Mouse (Mus musculus): ENCODE results near the gene Sh2d2a. TPM values are rescaled to one million over a fixed set of nuclear protein-coding genes. Genes with fewer than 3 reads are reported as not detected.
"Not testable (repeated sequence)": the region's sequence is repeated elsewhere in the genome, so short reads cannot be mapped to it uniquely, and the experiment has no call there.

Gene Sh2d2a
- polyA plus RNA-seq, 1 experiment, result 0.01 TPM

- Histone ChIP-seq H3K27me3 (ENCODE audit: control insufficient read depth, insufficient read depth, insufficient read length) (peaks cover 73% of the 10 kb centered on the region), H3K79me3 (ENCODE audit: low read depth) (no peaks in the 10 kb centered on the region), H3ac (ENCODE audit: control insufficient read depth, insufficient read length, low read depth) (no peak overlapping the region), H3K79me2 (ENCODE audit: control insufficient read depth, insufficient read depth) (no peaks in the 10 kb centered on the region), H3K4me3 (ENCODE audit: insufficient read depth, poor library complexity, severe bottlenecking) (no peak overlapping the region), H3K36me3 (ENCODE audit: control insufficient read depth, insufficient read depth) (no peaks in the 10 kb centered on the region)
- TF ChIP-seq CEBPB (IDR thresholded peaks at IDR 0.05; ENCODE audit: low read depth) (no peak), MYOG (IDR thresholded peaks at IDR 0.05; ENCODE audit: control insufficient read depth, extremely low read depth, insufficient read length) (no peak), MYOD1 (IDR thresholded peaks at IDR 0.05; ENCODE audit: control insufficient read depth, insufficient read length, low read depth) (no peak), USF1 (IDR thresholded peaks at IDR 0.05; ENCODE audit: low read depth) (no peak), MAX (IDR thresholded peaks at IDR 0.05) (no peak), CTCF (IDR thresholded peaks at IDR 0.05; ENCODE audit: control insufficient read depth, insufficient read depth, insufficient read length) (no peak), FOSL1 (IDR thresholded peaks at IDR 0.05; ENCODE audit: insufficient read depth, low read length, poor library complexity, severe bottlenecking) (no peak)
Measured at GRCm38 (mm10) chr3:87812413-87812812, 34.1 kb upstream of the Sh2d2a start.

DNA sequence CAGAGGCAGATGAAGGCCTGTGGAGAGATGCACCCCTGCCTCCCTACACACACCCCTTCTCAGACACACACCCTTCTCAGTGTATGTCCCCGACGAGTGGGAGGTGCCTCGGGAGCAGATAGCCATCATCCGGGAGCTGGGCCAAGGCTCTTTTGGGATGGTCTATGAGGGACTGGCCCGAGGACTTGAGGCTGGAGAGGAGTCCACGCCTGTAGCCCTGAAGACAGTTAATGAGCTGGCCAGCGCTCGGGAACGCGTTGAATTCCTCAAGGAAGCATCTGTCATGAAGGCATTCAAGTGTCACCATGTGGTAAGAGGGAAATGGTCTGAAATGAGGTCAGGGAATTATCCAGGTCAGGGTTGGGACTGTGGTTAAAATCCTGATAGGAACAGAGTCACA is 33.7 kb upstream of the Sh2d2a start:
- Histone ChIP-seq H3K79me2 (ENCODE audit: control insufficient read depth, insufficient read depth) (no peaks in the 10 kb centered on the region), H3K27me3 (ENCODE audit: control insufficient read depth, insufficient read depth, insufficient read length) (peaks cover 77% of the 10 kb centered on the region)

DNA sequence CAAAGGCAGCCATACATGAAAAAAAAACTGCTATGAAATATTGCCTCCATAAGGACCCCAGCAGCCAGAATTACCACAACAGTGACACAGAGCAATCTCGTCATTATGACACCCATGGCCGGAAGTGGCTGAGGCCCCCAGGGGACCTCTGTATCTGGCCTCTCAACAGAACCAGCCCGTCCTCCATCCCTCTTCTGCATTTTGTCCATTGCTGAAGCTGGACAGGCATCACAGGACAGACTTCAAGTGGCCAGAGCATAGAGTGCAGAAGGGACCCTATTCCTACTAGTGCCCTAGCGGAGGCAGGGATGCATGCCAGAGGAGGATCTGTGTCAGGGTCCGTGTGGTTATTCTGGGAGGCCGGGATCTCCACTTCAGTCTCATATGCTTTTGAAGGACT is 30.4 kb upstream of the Sh2d2a start:
- H3K27me3 ChIP-seq (ENCODE audit: control insufficient read depth, insufficient read depth, insufficient read length), result peaks cover 74% of the 10 kb centered on the region
- TF ChIP-seq CTCF (IDR thresholded peaks at IDR 0.05; ENCODE audit: control insufficient read depth, insufficient read depth, insufficient read length), result no peak
- H3ac ChIP-seq (ENCODE audit: control insufficient read depth, insufficient read length, low read depth), result no peak overlapping the region
- no peaks in the 10 kb centered on the region for H3K79me2 ChIP-seq (ENCODE audit: control insufficient read depth, insufficient read depth)
- no peak overlapping the region for H3K4me3 ChIP-seq (ENCODE audit: insufficient read depth, poor library complexity, severe bottlenecking)
- no peaks in the 10 kb centered on the region for H3K79me3 ChIP-seq (ENCODE audit: low read depth)
- H3K36me3 ChIP-seq (ENCODE audit: control insufficient read depth, insufficient read depth), result no peaks in the 10 kb centered on the region

More for the DNA sequence above, 33.7 kb upstream of the Sh2d2a start:
- TF ChIP-seq CEBPB (IDR thresholded peaks at IDR 0.05; ENCODE audit: low read depth) (no peak), CTCF (IDR thresholded peaks at IDR 0.05; ENCODE audit: control insufficient read depth, insufficient read depth, insufficient read length) (no peak), FOSL1 (IDR thresholded peaks at IDR 0.05; ENCODE audit: insufficient read depth, low read length, poor library complexity, severe bottlenecking) (no peak), USF1 (IDR thresholded peaks at IDR 0.05; ENCODE audit: low read depth) (no peak), MYOG (IDR thresholded peaks at IDR 0.05; ENCODE audit: control insufficient read depth, extremely low read depth, insufficient read length) (no peak), MAX (IDR thresholded peaks at IDR 0.05) (no peak), MYOD1 (IDR thresholded peaks at IDR 0.05; ENCODE audit: control insufficient read depth, insufficient read length, low read depth) (no peak)
- Histone ChIP-seq H3K4me3 (ENCODE audit: insufficient read depth, poor library complexity, severe bottlenecking) (no peak overlapping the region), H3ac (ENCODE audit: control insufficient read depth, insufficient read length, low read depth) (no peak overlapping the region), H3K79me3 (ENCODE audit: low read depth) (no peaks in the 10 kb centered on the region), H3K36me3 (ENCODE audit: control insufficient read depth, insufficient read depth) (no peaks in the 10 kb centered on the region)

DNA sequence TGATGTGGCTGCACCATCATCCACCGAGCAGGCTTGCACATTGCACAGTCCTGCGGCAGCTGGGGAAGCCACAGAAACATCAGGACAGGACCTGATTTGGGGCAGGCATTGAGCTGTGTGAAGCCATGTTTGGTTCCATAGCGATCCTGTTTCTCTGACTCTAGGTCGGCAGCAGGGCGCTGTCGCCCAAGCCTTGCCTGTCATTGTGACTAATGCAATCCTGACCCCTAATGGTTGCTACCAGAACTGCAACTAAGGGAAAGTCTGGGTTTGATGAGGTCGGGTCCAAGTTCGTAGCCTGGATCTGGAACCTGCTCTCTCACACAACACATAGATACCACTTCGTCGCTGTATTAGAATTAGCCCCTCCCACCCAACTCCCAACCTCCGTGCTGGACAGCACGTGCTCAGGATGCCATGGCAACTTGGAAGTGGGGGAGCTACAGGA is 29.9 kb upstream of the Sh2d2a start:
- no peaks in the 10 kb centered on the region for H3K36me3 ChIP-seq (ENCODE audit: control insufficient read depth, insufficient read depth)
- no peak overlapping the region for H3K4me3 ChIP-seq (ENCODE audit: insufficient read depth, poor library complexity, severe bottlenecking)

GRCm38 (mm10) chr3:87818226-87818625 is 28.3 kb upstream of the Sh2d2a start:
- TF ChIP-seq FOSL1 (IDR thresholded peaks at IDR 0.05; ENCODE audit: insufficient read depth, low read length, poor library complexity, severe bottlenecking) (no peak), CTCF (IDR thresholded peaks at IDR 0.05; ENCODE audit: control insufficient read depth, insufficient read depth, insufficient read length) (no peak), MAX (IDR thresholded peaks at IDR 0.05) (no peak), MYOG (IDR thresholded peaks at IDR 0.05; ENCODE audit: control insufficient read depth, extremely low read depth, insufficient read length) (no peak), MYOD1 (IDR thresholded peaks at IDR 0.05; ENCODE audit: control insufficient read depth, insufficient read length, low read depth) (no peak), CEBPB (IDR thresholded peaks at IDR 0.05; ENCODE audit: low read depth) (no peak), USF1 (IDR thresholded peaks at IDR 0.05; ENCODE audit: low read depth) (no peak)
- H3K4me3 ChIP-seq (ENCODE audit: insufficient read depth, poor library complexity, severe bottlenecking), result no peak overlapping the region
- H3ac ChIP-seq (ENCODE audit: control insufficient read depth, insufficient read length, low read depth), result no peak overlapping the region
- no peaks in the 10 kb centered on the region for H3K79me2 ChIP-seq (ENCODE audit: control insufficient read depth, insufficient read depth)
- H3K36me3 ChIP-seq (ENCODE audit: control insufficient read depth, insufficient read depth), result no peaks in the 10 kb centered on the region
- H3K27me3 ChIP-seq (ENCODE audit: control insufficient read depth, insufficient read depth, insufficient read length), result peaks cover 73% of the 10 kb centered on the region
- no peaks in the 10 kb centered on the region for H3K79me3 ChIP-seq (ENCODE audit: low read depth)

More for the DNA sequence above, 29.9 kb upstream of the Sh2d2a start:
- TF ChIP-seq CTCF (IDR thresholded peaks at IDR 0.05; ENCODE audit: control insufficient read depth, insufficient read depth, insufficient read length) (peak; percentile 70), CEBPB (IDR thresholded peaks at IDR 0.05; ENCODE audit: low read depth) (no peak), MAX (IDR thresholded peaks at IDR 0.05) (no peak), FOSL1 (IDR thresholded peaks at IDR 0.05; ENCODE audit: insufficient read depth, low read length, poor library complexity, severe bottlenecking) (no peak), USF1 (IDR thresholded peaks at IDR 0.05; ENCODE audit: low read depth) (no peak), MYOD1 (IDR thresholded peaks at IDR 0.05; ENCODE audit: control insufficient read depth, insufficient read length, low read depth) (no peak), MYOG (IDR thresholded peaks at IDR 0.05; ENCODE audit: control insufficient read depth, extremely low read depth, insufficient read length) (no peak)
- H3ac ChIP-seq (ENCODE audit: control insufficient read depth, insufficient read length, low read depth), result peak overlapping the region; percentile 10
- H3K79me2 ChIP-seq (ENCODE audit: control insufficient read depth, insufficient read depth), result no peaks in the 10 kb centered on the region
- peaks cover 69% of the 10 kb centered on the region for H3K27me3 ChIP-seq (ENCODE audit: control insufficient read depth, insufficient read depth, insufficient read length)
- H3K79me3 ChIP-seq (ENCODE audit: low read depth), result no peaks in the 10 kb centered on the region

DNA sequence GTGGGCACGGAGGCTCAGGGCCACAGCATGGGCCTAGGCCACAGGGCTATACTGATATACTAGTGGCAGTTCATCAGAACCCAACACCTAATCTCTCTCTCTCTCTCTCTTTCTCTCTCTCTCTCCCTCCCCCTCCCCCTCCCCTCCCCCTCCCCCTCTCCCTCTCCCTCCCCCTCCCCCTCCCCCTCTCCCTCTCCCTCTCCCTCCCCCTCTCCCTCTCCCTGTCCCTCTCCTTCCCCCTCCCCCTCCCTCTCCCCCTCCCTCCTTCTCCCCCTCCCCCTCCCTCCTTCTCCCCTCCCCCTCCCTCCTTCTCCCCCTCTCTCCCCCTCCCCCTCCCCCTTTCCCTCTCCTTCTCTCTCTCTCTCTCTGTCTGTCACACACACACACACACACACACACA is 22.3 kb upstream of the Sh2d2a start, which contains the start of gene Pear1:
Pear1 (minus strand) TSS at position 101 of the 400 bp plus-strand sequence.
- not testable (repeated sequence) for H3K4me3 ChIP-seq (ENCODE audit: insufficient read depth, poor library complexity, severe bottlenecking); H3ac ChIP-seq (ENCODE audit: control insufficient read depth, insufficient read length, low read depth); H3K36me3 ChIP-seq (ENCODE audit: control insufficient read depth, insufficient read depth); H3K79me2 ChIP-seq (ENCODE audit: control insufficient read depth, insufficient read depth); H3K79me3 ChIP-seq (ENCODE audit: low read depth)
- peaks cover 42% of the 10 kb centered on the region for H3K27me3 ChIP-seq (ENCODE audit: control insufficient read depth, insufficient read depth, insufficient read length)
